ENCODE assay signal across 7 mouse cellular contexts in the genomic region with DNA sequence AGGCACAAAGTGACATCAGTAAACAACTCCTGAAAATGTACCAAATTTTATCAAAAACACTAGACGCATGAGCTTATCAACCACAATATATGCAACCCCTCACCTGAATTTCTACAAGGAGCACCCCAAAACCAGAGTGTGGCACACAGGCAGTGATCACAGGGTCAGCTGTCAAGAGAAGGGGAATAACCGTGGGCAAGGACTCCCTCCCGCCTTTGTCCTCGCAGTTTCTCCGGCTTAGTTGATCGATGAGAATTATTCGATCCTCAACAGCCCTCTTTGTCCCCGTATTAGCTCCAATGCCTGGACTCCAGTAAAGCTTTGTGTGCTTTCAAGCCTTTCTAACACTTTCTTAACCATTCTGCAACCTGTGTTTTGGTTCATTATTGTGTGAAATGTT. TPM values are rescaled to one million over a fixed set of nuclear protein-coding genes. Genes with fewer than 3 reads are reported as not detected.
A peak's percentile ranks its signal among the peaks of the same experiment; 100 is the strongest.
DNase-seq lines count a peak whose midpoint lies in the region; ATAC-seq and TF ChIP-seq lines count a peak whose summit lies in the region.

No protein-coding gene starts in this region.

- no peaks in the 10 kb centered on the region for H3K36me3 ChIP-seq in lung, embryonic 16.5 days (ENCODE audit: control insufficient read depth, insufficient read depth, low read length)
- H3K36me3 ChIP-seq in forebrain, embryonic 14.5 days (ENCODE audit: control insufficient read depth, insufficient read depth, low read length), result no peaks in the 10 kb centered on the region
- no peaks in the 10 kb centered on the region for H3K36me3 ChIP-seq in limb, embryonic 14.5 days (ENCODE audit: control insufficient read depth, insufficient read depth, low read length)
- H3K36me3 ChIP-seq in stomach, embryonic 16.5 days (ENCODE audit: control insufficient read depth, insufficient read depth, low read length), result no peaks in the 10 kb centered on the region

- H3K4me3 ChIP-seq in lung, embryonic 16.5 days (ENCODE audit: low read length), result peak overlapping the region; percentile 52
- peak overlapping the region; percentile 59 for H3K4me3 ChIP-seq in forebrain, embryonic 14.5 days (ENCODE audit: low read depth, low read length)
- peak overlapping the region; percentile 45 for H3K4me3 ChIP-seq in limb, embryonic 14.5 days (replicated peaks; ENCODE audit: low read length)
- peak overlapping the region; percentile 48 for H3K4me3 ChIP-seq in stomach, embryonic 16.5 days (replicated peaks; ENCODE audit: low read length)

- peak overlapping the region; percentile 61; the same call in 1 of the 2 replicates for H3K9ac ChIP-seq in lung, embryonic 16.5 days (ENCODE audit: low read length)
- H3K9ac ChIP-seq in forebrain, embryonic 14.5 days (ENCODE audit: low read length), result peak overlapping the region; percentile 80
- peak overlapping the region; percentile 59; the same call in 1 of the 2 replicates for H3K9ac ChIP-seq in limb, embryonic 14.5 days (ENCODE audit: low read depth, low read length, severe bottlenecking)
- H3K9ac ChIP-seq in stomach, embryonic 16.5 days (ENCODE audit: low read length), result peak overlapping the region; percentile 44

- no peak for DNase-seq in lung, postnatal 36 days
- DNase-seq in forebrain, embryonic 14.5 days (ENCODE audit: low spot score), result peak; percentile 45
- DNase-seq in limb, embryonic 14.5 days (ENCODE audit: low spot score), result no peak
- no peak for DNase-seq in left cerebral cortex, adult 8-10 months (ENCODE audit: low spot score in 2 of 2)
- DNase-seq in thymus, postnatal 10 days (ENCODE audit: low spot score in 2 of 2), result no peak

- ATAC-seq in lung, embryonic 16.5 days (ENCODE audit: low read depth), result no peak
- ATAC-seq in forebrain, embryonic 14.5 days, result 0 out of 2 replicates have a peak, but pooled peaks have one; percentile 9
- ATAC-seq in limb, embryonic 14.5 days (ENCODE audit: low FRiP score, low read depth), result no peak
- no peak for ATAC-seq in stomach, embryonic 16.5 days (ENCODE audit: insufficient read depth, low FRiP score)

- TF ChIP-seq POLR2A in limb, embryonic 14.5 days (IDR thresholded peaks at IDR 0.05; ENCODE audit: borderline replicate concordance, extremely low read depth, insufficient read depth, insufficient read length), result no peak

- H3K27me3 ChIP-seq in lung, embryonic 16.5 days (ENCODE audit: control insufficient read depth, insufficient read depth, low read depth, low read length), result no peaks in the 10 kb centered on the region
- no peaks in the 10 kb centered on the region for H3K27me3 ChIP-seq in forebrain, embryonic 14.5 days (replicated peaks; ENCODE audit: control insufficient read depth, insufficient read depth, low read length)
- no peaks in the 10 kb centered on the region for H3K27me3 ChIP-seq in limb, embryonic 14.5 days (ENCODE audit: control insufficient read depth, insufficient read depth, low read length)
- H3K27me3 ChIP-seq in stomach, embryonic 16.5 days (ENCODE audit: control insufficient read depth, insufficient read depth, low read length), result no peaks in the 10 kb centered on the region

- WGBS in lung, embryonic 16.5 days, result 6% methylated on average over 8 of the region's 8 CpGs
- 4% methylated on average over 8 of the region's 8 CpGs for WGBS in forebrain, embryonic 14.5 days
- WGBS in limb, embryonic 14.5 days, result 18% methylated on average over 8 of the region's 8 CpGs
- WGBS in stomach, embryonic 16.5 days, result 9% methylated on average over 8 of the region's 8 CpGs

- no peak overlapping the region for H3K27ac ChIP-seq in lung, embryonic 16.5 days (ENCODE audit: low read length)
- peak overlapping the region; percentile 89 for H3K27ac ChIP-seq in forebrain, embryonic 14.5 days (ENCODE audit: low read depth, low read length)
- H3K27ac ChIP-seq in limb, embryonic 14.5 days (replicated peaks; ENCODE audit: low read depth, low read length), result no peak overlapping the region
- H3K27ac ChIP-seq in stomach, embryonic 16.5 days (ENCODE audit: low read length), result no peak overlapping the region

- H3K9me3 ChIP-seq in lung, embryonic 16.5 days (ENCODE audit: control insufficient read depth, low read length), result no peaks in the 10 kb centered on the region
- H3K9me3 ChIP-seq in forebrain, embryonic 14.5 days (replicated peaks; ENCODE audit: control insufficient read depth, low read length), result no peaks in the 10 kb centered on the region
- no peaks in the 10 kb centered on the region for H3K9me3 ChIP-seq in limb, embryonic 14.5 days (ENCODE audit: control insufficient read depth, low read length)
- no peaks in the 10 kb centered on the region for H3K9me3 ChIP-seq in stomach, embryonic 16.5 days (replicated peaks; ENCODE audit: control insufficient read depth, low read length)

- H3K4me1 ChIP-seq in lung, embryonic 16.5 days (replicated peaks; ENCODE audit: control insufficient read depth, insufficient read depth, low read length), result no peaks in the 10 kb centered on the region
- peaks cover 11% of the 10 kb centered on the region; the same call in 1 of the 2 replicates for H3K4me1 ChIP-seq in forebrain, embryonic 14.5 days (ENCODE audit: control insufficient read depth, insufficient read depth, low read length)
- no peaks in the 10 kb centered on the region; the same call in 1 of the 2 replicates for H3K4me1 ChIP-seq in limb, embryonic 14.5 days (ENCODE audit: control insufficient read depth, insufficient read depth, low read length)
- peaks cover 3% of the 10 kb centered on the region for H3K4me1 ChIP-seq in stomach, embryonic 16.5 days (ENCODE audit: control insufficient read depth, insufficient read depth, low read length)

- H3K4me2 ChIP-seq in lung, embryonic 16.5 days (ENCODE audit: low read depth, low read length), result peak overlapping the region; percentile 61
- H3K4me2 ChIP-seq in forebrain, embryonic 14.5 days (ENCODE audit: low read length), result peak overlapping the region; percentile 69
- peak overlapping the region; percentile 56 for H3K4me2 ChIP-seq in limb, embryonic 14.5 days (replicated peaks; ENCODE audit: low read depth, low read length, severe bottlenecking)
- peak overlapping the region; percentile 64 for H3K4me2 ChIP-seq in stomach, embryonic 16.5 days (ENCODE audit: low read depth, low read length)

RNA-seq across cellular contexts. Expression of gene Zfp811, which starts 0.8 kb away (rescaled TPM):
- 2.4 and 2.5 TPM in 2 replicates for polyA plus RNA-seq in lung, embryonic 16.5 days (2015; fragmentation: Nextera tagmentation; extraction: Ambion mirVana)
- polyA plus RNA-seq in forebrain, embryonic 14.5 days (2014; fragmentation: Nextera tagmentation; extraction: Ambion mirVana), result 22.2 and 25.2 TPM in 2 replicates
- polyA plus RNA-seq in limb, embryonic 14.5 days (2012; rRNA removed), result 2.8 and 3.7 TPM in 2 replicates
- polyA plus RNA-seq in limb, embryonic 14.5 days (2014; fragmentation: Nextera tagmentation; extraction: Ambion mirVana), result 2.7 and 2.8 TPM in 2 replicates
- 4.5 and 4.8 TPM in 2 replicates for polyA plus RNA-seq in stomach, embryonic 16.5 days (2015; fragmentation: Nextera tagmentation; extraction: Ambion mirVana)
- 1 to 10 TPM; 3.5 to 6.6 (median 5.3) TPM for total RNA-seq in left cerebral cortex, adult 8-10 months (2022)

RNA-seq across cellular contexts. Expression of gene Zfp871, which starts 20.8 kb away (rescaled TPM):
- 34.9 and 35.2 TPM in 2 replicates for polyA plus RNA-seq in lung, embryonic 16.5 days (2015; fragmentation: Nextera tagmentation; extraction: Ambion mirVana)
- polyA plus RNA-seq in forebrain, embryonic 14.5 days (2014; fragmentation: Nextera tagmentation; extraction: Ambion mirVana), result 44.1 and 72.0 TPM in 2 replicates
- 24.9 and 33.2 TPM in 2 replicates for polyA plus RNA-seq in limb, embryonic 14.5 days (2012; rRNA removed)
- polyA plus RNA-seq in limb, embryonic 14.5 days (2014; fragmentation: Nextera tagmentation; extraction: Ambion mirVana), result 46.7 and 50.4 TPM in 2 replicates
- 23.6 and 30.6 TPM in 2 replicates for polyA plus RNA-seq in stomach, embryonic 16.5 days (2015; fragmentation: Nextera tagmentation; extraction: Ambion mirVana)
- 10 to 100 TPM; 65.9 to 94.1 (median 79.6) TPM for total RNA-seq in left cerebral cortex, adult 8-10 months (2022)

RNA-seq across cellular contexts. Expression of gene Zfp799, which starts 21.1 kb away (rescaled TPM):
- 13.0 and 14.2 TPM in 2 replicates for polyA plus RNA-seq in lung, embryonic 16.5 days (2015; fragmentation: Nextera tagmentation; extraction: Ambion mirVana)
- polyA plus RNA-seq in forebrain, embryonic 14.5 days (2014; fragmentation: Nextera tagmentation; extraction: Ambion mirVana), result 20.7 and 25.7 TPM in 2 replicates
- 13.3 and 13.4 TPM in 2 replicates for polyA plus RNA-seq in limb, embryonic 14.5 days (2012; rRNA removed)
- 15.1 and 20.2 TPM in 2 replicates for polyA plus RNA-seq in limb, embryonic 14.5 days (2014; fragmentation: Nextera tagmentation; extraction: Ambion mirVana)
- 7.9 and 9.4 TPM in 2 replicates for polyA plus RNA-seq in stomach, embryonic 16.5 days (2015; fragmentation: Nextera tagmentation; extraction: Ambion mirVana)
- 10 to 100 TPM; 25.7 to 30.9 (median 28.5) TPM for total RNA-seq in left cerebral cortex, adult 8-10 months (2022)
